Mouse (Mus musculus) liver, postnatal 0 days (tissue): ENCODE results near the gene Tmem82. TPM values are rescaled to one million over a fixed set of nuclear protein-coding genes. Genes with fewer than 3 reads are reported as not detected.

Experiments used
- ATAC-seq: fragments of 200-750 bp; cut with Nextera tagmentation; 2 replicates; pipeline ENCODE4 v1.8.0; 2017; ENCODE audit warnings: mild to moderate bottlenecking, moderate library complexity
- DNase-seq: peaks from one replicate; pipeline ENCODE4 v3.0.0-alpha.2; 2016
- H3K27ac ChIP-seq: fragments of 300-500 bp; sonication (generic); 2 replicates; pipeline ENCODE4 v1.5.1; 2014; ENCODE audit warnings: antibody characterized with exemption, moderate library complexity, mild to moderate bottlenecking, low read depth
- H3K27me3 ChIP-seq: fragments of 300-500 bp; sonication (generic); 2 replicates; pipeline ENCODE4 v1.6.1; 2014; ENCODE audit warnings: low read length, control low read depth, mixed read lengths; ENCODE audit not compliant: insufficient read depth
- H3K36me3 ChIP-seq: fragments of 300-500 bp; sonication (generic); replicated peaks from 2 replicates; pipeline ENCODE4 v1.6.1; 2014; ENCODE audit warnings: mild to moderate bottlenecking, control low read depth, low read length, moderate library complexity, mixed read lengths; ENCODE audit not compliant: insufficient read depth
- H3K4me1 ChIP-seq: fragments of 300-500 bp; sonication (generic); 2 replicates; pipeline ENCODE4 v1.6.1; 2014; ENCODE audit warnings: antibody characterized with exemption, mild to moderate bottlenecking, control low read depth; ENCODE audit not compliant: insufficient read depth
- H3K4me2 ChIP-seq: fragments of 300-500 bp; sonication (generic); 2 replicates; pipeline ENCODE4 v1.6.1; 2014; ENCODE audit warnings: low read depth, mild to moderate bottlenecking, low read length, moderate library complexity, mixed read lengths
- H3K4me3 ChIP-seq: fragments of 300-500 bp; sonication (generic); 2 replicates; pipeline ENCODE4 v1.5.1; 2014; ENCODE audit warnings: low read depth, low read length
- H3K9ac ChIP-seq: fragments of 300-500 bp; sonication (generic); replicated peaks from 2 replicates; pipeline ENCODE4 v1.6.1; 2014; ENCODE audit warnings: mild to moderate bottlenecking, moderate library complexity
- H3K9me3 ChIP-seq: fragments of 300-500 bp; sonication (generic); 2 replicates; pipeline ENCODE4 v1.6.1; 2016; ENCODE audit warnings: mild to moderate bottlenecking, control low read depth, low read length, mixed read lengths
- CTCF ChIP-seq: sonication (generic); IDR thresholded peaks from 2 replicates; pipeline ENCODE4 v1.5.1; 2016; ENCODE audit warnings: antibody characterized with exemption, low read depth
- EP300 ChIP-seq: IDR thresholded peaks from 2 replicates; pipeline ENCODE4 v1.6.1; 2016; ENCODE audit warnings: antibody characterized with exemption, low read depth, mild to moderate bottlenecking
- WGBS: fragments of 180-500 bp; shearing (Covaris S2); extraction: QIAGEN DNeasy Blood & Tissue Kit; methylation state at CpG from one replicate; pipeline ENCODE4 v1.1.7; 2014; ENCODE audit not compliant: insufficient replicate concordance; 5-methylcytosine and 5-hydroxymethylcytosine counted together
- polyA plus RNA-seq: library from polyadenylated mRNA; unstranded; fragments of >200 nt; fragmentation: Nextera tagmentation; extraction: Ambion mirVana; gene quantifications from 2 replicates; pipeline ENCODE4 v1.2.1, GENCODE M21; 2015

Gene Tmem82
- polyA plus RNA-seq, 1 experiment from 2014 or later: 17.3 TPM

DNA sequence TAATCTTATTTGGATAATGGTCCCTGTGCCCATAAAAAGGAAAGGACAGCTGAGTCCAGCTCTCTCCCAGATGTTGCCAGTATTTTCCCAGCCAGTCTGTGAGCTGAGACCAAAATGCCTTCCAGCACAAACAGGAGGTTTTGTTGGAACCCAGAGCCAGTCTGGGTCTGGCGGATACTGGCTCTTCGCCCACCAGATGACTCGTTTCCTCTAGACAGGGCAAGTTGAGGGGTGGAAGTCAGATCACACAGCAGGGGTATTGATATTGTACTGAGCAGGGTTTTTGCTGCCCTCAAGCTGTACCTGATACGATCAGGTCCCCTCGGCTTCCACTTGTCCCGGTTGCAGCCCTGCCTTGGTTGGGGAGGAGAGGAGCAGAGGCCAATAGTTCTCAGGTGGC is 8.9 kb downstream of the Tmem82 start:
- H3K36me3 ChIP-seq: no peaks in the 10 kb centered on the region
- WGBS: 64% methylated on average over 6 of the region's 6 CpGs

DNA sequence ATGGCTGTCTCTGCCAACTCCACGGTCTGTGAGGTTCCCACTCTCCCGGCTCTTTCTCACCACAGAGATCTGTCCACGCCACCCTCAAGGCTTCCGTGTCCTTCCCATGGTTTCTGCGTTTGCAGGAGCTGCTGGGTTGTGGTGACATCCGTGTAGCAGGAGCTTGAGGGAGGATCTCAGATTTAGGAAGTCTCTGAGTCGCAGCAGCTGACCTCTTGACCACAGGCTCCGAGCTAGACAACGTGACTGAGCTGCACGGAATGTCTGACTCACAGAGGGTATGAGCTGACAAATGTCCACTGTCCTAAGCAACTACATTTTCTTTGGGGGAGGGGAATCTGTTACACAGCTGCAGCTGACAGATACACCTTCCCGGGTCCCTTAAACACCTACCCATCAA is 12.6 kb downstream of the Tmem82 start, which contains the start of gene Fblim1:
Gene Fblim1, minus strand, starts transcription at position 236 of the 400 bp plus-strand sequence.
- TF ChIP-seq EP300: no peak
- Histone ChIP-seq H3K4me1 (peaks cover 9% of the 10 kb centered on the region), H3K4me3 (no peak within 1 kb of the TSS), H3K4me2 (no peak within 1 kb of the TSS), H3K27ac (no peak within 1 kb of the TSS), H3K27me3 (no peaks in the 10 kb centered on the region), H3K36me3 (no peaks in the 10 kb centered on the region), H3K9ac (0 out of 2 replicates have a peak within 1 kb of the TSS, but pooled peaks have one; percentile 21), H3K9me3 (no peaks in the 10 kb centered on the region)
- 70% methylated on average over 11 of the region's 11 CpGs for WGBS
- DNase-seq: no peak
- ATAC-seq: peak; percentile 54

More for the DNA sequence above, 8.9 kb downstream of the Tmem82 start:
- Histone ChIP-seq H3K9me3 (no peaks in the 10 kb centered on the region), H3K27ac (no peak overlapping the region), H3K9ac (no peak overlapping the region), H3K4me1 (peaks cover 2% of the 10 kb centered on the region), H3K4me2 (no peak overlapping the region), H3K27me3 (no peaks in the 10 kb centered on the region), H3K4me3 (no peak overlapping the region)
- no peak for ATAC-seq
- DNase-seq: no peak
- TF ChIP-seq EP300 (no peak), CTCF (no peak)

DNA sequence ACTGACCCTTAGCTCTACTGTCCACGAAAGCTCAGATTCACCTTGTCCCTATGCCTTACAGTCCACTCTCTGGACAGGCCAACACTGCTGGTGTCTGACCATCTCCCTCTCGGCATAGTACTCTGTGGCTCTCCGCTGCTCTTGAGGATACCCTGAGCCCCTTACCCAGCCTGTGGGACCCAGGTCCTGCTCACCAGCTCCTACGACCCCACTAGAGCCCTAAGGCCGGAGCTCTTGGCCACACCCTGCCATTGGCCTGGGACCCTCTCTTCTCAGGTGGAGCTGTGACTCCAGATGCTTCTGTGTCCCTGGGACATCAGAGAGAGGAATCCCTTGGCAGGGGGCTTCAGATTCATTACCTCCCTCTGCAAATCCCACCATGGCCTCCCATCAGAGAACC is 13.0 kb downstream of the Tmem82 start:
- no peaks in the 10 kb centered on the region for H3K36me3 ChIP-seq
- H3K4me1 ChIP-seq: peaks cover 9% of the 10 kb centered on the region
- 0 out of 2 replicates have a peak overlapping the region, but pooled peaks have one; percentile 21 for H3K9ac ChIP-seq
- WGBS: 73% methylated on average over 5 of the region's 5 CpGs
- H3K27me3 ChIP-seq: no peaks in the 10 kb centered on the region
- no peak overlapping the region for H3K4me3 ChIP-seq
- H3K27ac ChIP-seq: no peak overlapping the region
- no peaks in the 10 kb centered on the region for H3K9me3 ChIP-seq
- ATAC-seq (no peak), DNase-seq (no peak)
- TF ChIP-seq CTCF: no peak
- no peak for TF ChIP-seq EP300
- no peak overlapping the region for H3K4me2 ChIP-seq

DNA sequence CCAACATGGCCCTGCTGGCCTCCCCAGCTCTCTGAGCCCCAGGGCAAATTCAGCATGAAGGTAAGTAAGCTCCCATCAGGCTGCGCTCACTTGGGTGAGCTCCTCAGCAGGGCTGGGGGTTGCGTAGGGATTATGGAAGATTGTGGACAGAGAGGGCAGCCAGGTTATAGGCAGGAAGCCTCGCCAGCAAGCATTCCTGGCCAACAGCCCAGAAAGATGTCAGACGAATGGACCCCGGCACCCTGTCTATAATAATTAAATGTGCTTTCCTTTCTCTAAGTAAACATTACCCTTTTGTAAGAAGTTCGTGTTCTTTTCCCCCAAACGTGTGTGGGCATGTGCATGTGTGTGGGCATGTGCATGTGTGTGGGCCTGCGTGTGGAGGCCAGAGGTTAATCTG is 13.9 kb downstream of the Tmem82 start:
- H3K4me3 ChIP-seq: no peak overlapping the region
- no peaks in the 10 kb centered on the region for H3K36me3 ChIP-seq
- no peaks in the 10 kb centered on the region for H3K9me3 ChIP-seq
- WGBS: 67% methylated on average over 8 of the region's 8 CpGs
- peaks cover 10% of the 10 kb centered on the region for H3K4me1 ChIP-seq
- H3K27me3 ChIP-seq: peaks cover 9% of the 10 kb centered on the region
- H3K9ac ChIP-seq: no peak overlapping the region
- H3K4me2 ChIP-seq: no peak overlapping the region
- TF ChIP-seq EP300 (no peak), CTCF (no peak)
- no peak overlapping the region for H3K27ac ChIP-seq
- no peak for DNase-seq
- peak; percentile 53 for ATAC-seq

DNA sequence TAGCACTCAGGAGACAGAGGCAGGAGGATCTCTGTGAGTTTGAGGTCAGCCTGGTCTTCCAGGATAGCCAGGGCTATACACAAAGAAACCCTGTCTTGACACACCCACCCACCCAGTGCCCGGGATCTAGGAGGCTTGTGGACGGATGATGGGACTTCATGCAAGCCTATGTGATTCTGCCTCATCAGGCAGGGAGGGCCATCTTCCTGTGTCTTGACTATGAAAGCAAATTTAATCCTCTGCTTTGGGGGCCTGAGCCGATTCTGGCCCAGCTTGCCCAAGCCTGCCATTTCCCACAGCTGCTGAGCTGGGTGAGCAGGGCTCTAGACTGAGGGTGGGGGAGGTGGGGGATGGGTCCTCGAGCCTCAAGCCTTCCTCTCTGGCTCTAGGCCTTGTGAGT is 14.5 kb downstream of the Tmem82 start:
- H3K4me3 ChIP-seq: no peak overlapping the region
- no peak for TF ChIP-seq CTCF
- TF ChIP-seq EP300: no peak
- H3K27ac ChIP-seq: no peak overlapping the region
- no peak overlapping the region for H3K4me2 ChIP-seq
- DNase-seq: no peak
- peaks cover 14% of the 10 kb centered on the region for H3K27me3 ChIP-seq
- H3K36me3 ChIP-seq: no peaks in the 10 kb centered on the region
- H3K9ac ChIP-seq: no peak overlapping the region
- no peaks in the 10 kb centered on the region for H3K9me3 ChIP-seq
- no peak for ATAC-seq
- WGBS: 57% methylated on average over 4 of the region's 4 CpGs
- H3K4me1 ChIP-seq: peaks cover 14% of the 10 kb centered on the region

DNA sequence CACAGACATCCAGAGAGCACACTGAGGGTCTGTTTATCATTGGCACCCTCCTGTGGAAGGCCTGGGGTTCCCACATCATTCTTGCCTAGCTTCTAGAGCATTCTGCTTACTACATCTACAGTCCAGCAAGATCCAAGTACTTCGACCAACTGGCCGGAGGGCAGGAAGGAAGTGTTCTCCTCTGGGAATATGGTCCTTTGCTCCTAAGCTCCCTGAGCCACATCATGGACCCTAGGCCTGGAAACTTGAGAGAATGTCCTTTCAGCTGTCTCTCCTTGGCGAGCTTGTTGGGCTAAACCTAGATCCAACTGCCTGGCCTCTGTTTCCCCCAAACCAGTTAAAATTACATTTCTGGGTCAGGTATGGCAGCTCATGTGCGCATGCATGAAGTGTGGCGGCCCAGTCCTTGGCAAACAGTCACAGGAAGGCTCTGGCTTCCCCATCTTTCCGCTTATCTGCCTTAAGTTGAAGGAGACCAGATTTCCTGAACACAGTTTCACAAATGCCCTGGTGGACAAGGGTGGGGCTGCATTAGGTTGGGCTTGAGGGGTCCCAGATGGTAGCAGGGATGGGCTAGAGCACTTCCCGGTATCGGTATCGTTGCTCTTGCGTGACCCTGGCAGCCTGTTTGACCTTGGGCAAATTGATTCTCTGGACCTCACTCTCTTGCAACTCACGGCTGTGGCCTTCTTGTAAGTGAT is 15.8 kb downstream of the Tmem82 start:
- Histone ChIP-seq H3K9ac (no peak overlapping the region), H3K27me3 (peaks cover 21% of the 10 kb centered on the region), H3K4me3 (no peak overlapping the region), H3K36me3 (no peaks in the 10 kb centered on the region), H3K4me1 (peaks cover 20% of the 10 kb centered on the region), H3K9me3 (no peaks in the 10 kb centered on the region), H3K27ac (no peak overlapping the region), H3K4me2 (no peak overlapping the region)
- no peak for ATAC-seq
- WGBS: 56% methylated on average over 11 of the region's 11 CpGs
- TF ChIP-seq CTCF (no peak), EP300 (no peak)
- DNase-seq: no peak
